Mouse (Mus musculus): ENCODE data around the gene Cd3g.
A peak's percentile ranks its signal among the peaks of the same experiment; 100 is the strongest.

- TF ChIP-seq CTCF (IDR thresholded peaks at IDR 0.05; ENCODE audit: borderline replicate concordance, insufficient read depth, low read depth, low read length): no peak
- TF ChIP-seq POLR2A (IDR thresholded peaks at IDR 0.05; ENCODE audit: borderline replicate concordance, insufficient read depth, low read length): peak; percentile 91; the same call in 1 of the 2 replicates
Measured at GRCm38 (mm10) chr9:44965126-44965832, 15.0 kb downstream of the Cd3g start, which contains the start of gene Ube4a.
